Mouse (Mus musculus) megakaryocyte, embryonic 14.5 days (primary cell): ENCODE data around the gene Kri1.

Experiments
- FLI1 ChIP-seq: IDR thresholded peaks from 2 replicates; pipeline ENCODE4 v1.6.1; 2012; ENCODE audit warnings: low read length, inconsistent platforms, mixed read lengths
- GATA1 ChIP-seq: IDR thresholded peaks from 3 replicates; pipeline ENCODE4 v1.6.1; 2012; ENCODE audit warnings: mixed read lengths, low read length, inconsistent platforms, borderline replicate concordance

DNA sequence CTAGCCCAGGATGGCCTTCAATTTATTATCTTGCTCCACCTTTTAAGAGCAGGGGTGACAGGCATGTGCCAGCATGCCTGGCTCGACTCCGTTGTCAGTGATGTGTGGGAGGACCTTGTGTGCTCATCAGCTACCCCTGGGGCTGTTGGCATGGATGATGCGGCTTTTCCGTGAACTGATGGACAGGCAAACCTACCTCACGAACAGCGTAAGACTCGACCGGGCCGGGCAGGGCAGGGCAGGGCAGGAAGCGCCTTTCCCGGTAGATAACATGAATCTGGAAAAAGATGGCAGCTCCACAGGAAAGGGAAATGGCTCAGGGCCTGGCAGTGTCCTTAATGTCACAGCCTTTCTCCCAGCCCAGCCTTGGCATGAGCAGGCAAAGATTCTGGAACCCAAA is 36.5 kb upstream of the Kri1 start:
- TF ChIP-seq GATA1 (peak; percentile 87), FLI1 (peak; percentile 79)
